Mouse (Mus musculus) liver, embryonic 11.5 days (tissue): ENCODE results near the gene Arhgef2. TPM values are rescaled to one million over a fixed set of nuclear protein-coding genes. Genes with fewer than 3 reads are reported as not detected.

Experiments used
- polyA plus RNA-seq: library from polyadenylated mRNA; unstranded; fragments of >200 nt; fragmentation: Nextera tagmentation; extraction: Ambion mirVana; gene quantifications from 2 replicates; pipeline ENCODE4 v1.2.1, GENCODE M21; 2014

Arhgef2 gene
- polyA plus RNA-seq, 1 experiment from 2014 or later = 66.3 TPM

Other genes with a start within 250 kb of the Arhgef2 start
- gene Paqr6, start 241.4 kb upstream of the Arhgef2 start, polyA plus RNA-seq = 5.6 and 7.0 TPM in 2 replicates
- 0.12 and 0.40 TPM in 2 replicates for gene Bglap3, start 233.2 kb upstream of the Arhgef2 start, polyA plus RNA-seq
- not detected in 2 replicates for gene Bglap2, start 227.3 kb upstream of the Arhgef2 start, polyA plus RNA-seq
- gene Bglap, start 221.5 kb upstream of the Arhgef2 start, polyA plus RNA-seq = not detected in 2 replicates
- 153 and 165 TPM in 2 replicates for gene Pmf1, start 195.6 kb upstream of the Arhgef2 start, polyA plus RNA-seq
- gene Slc25a44, start 180.8 kb upstream of the Arhgef2 start, polyA plus RNA-seq = 20.6 and 20.7 TPM in 2 replicates
- 14.3 and 19.0 TPM in 2 replicates for gene Sema4a, start 144.8 kb upstream of the Arhgef2 start, polyA plus RNA-seq
- 155 and 157 TPM in 2 replicates for gene Lmna, start 96.0 kb upstream of the Arhgef2 start, polyA plus RNA-seq
- gene Mex3a, start 73.6 kb upstream of the Arhgef2 start, polyA plus RNA-seq = 9.4 and 10.2 TPM in 2 replicates
- gene Rab25, start 57.7 kb upstream of the Arhgef2 start, polyA plus RNA-seq = 1.1 and 1.2 TPM in 2 replicates
- 111 and 120 TPM in 2 replicates for gene Lamtor2, start 52.9 kb upstream of the Arhgef2 start, polyA plus RNA-seq
- 65.8 and 67.7 TPM in 2 replicates for gene Ubqln4, start 52.2 kb upstream of the Arhgef2 start, polyA plus RNA-seq
- 306 and 307 TPM in 2 replicates for gene Ssr2, start 30.1 kb upstream of the Arhgef2 start, polyA plus RNA-seq
- not detected in 2 replicates for gene Rxfp4, start 47.2 kb downstream of the Arhgef2 start, polyA plus RNA-seq
- gene Khdc4, start 79.8 kb downstream of the Arhgef2 start, polyA plus RNA-seq = 64.7 and 65.7 TPM in 2 replicates
- 33.9 and 34.4 TPM in 2 replicates for gene Rit1, start 110.9 kb downstream of the Arhgef2 start, polyA plus RNA-seq
- gene Syt11, start 169.2 kb downstream of the Arhgef2 start, polyA plus RNA-seq = 4.7 and 5.2 TPM in 2 replicates
- gene Gon4l, start 229.3 kb downstream of the Arhgef2 start, polyA plus RNA-seq = 14.1 and 14.3 TPM in 2 replicates